Mouse (Mus musculus) lung, adult 2 months (tissue): ENCODE measurements around the gene Pigp.

Source experiments
- CTCF ChIP-seq: fragments of 200-500 bp; IDR thresholded peaks from 2 replicates; pipeline ENCODE4 v1.5.1; 2011; ENCODE audit warnings: mild to moderate bottlenecking, low read length, control low read depth; ENCODE audit not compliant: insufficient read depth
- POLR2A ChIP-seq: fragments of 200-500 bp; IDR thresholded peaks from 2 replicates; pipeline ENCODE4 v1.6.1; 2011; ENCODE audit warnings: low read depth, mild to moderate bottlenecking, control low read depth, low read length, borderline replicate concordance; ENCODE audit errors: extremely low read depth

- TF ChIP-seq CTCF (no peak), POLR2A (no peak)
These were observed 39.6 kb upstream of the Pigp start for GRCm38 (mm10) chr16:94411287-94411686.
